Mouse (Mus musculus) bone marrow, adult 2 months (tissue): Measurements from ENCODE around the gene Zc3h12a.

Experiments used
- CTCF ChIP-seq: fragments of 200-500 bp; IDR thresholded peaks from 2 replicates; pipeline ENCODE4 v1.5.1; 2011; ENCODE audit warnings: low read length, control low read depth; ENCODE audit not compliant: control insufficient read depth, insufficient read depth
- POLR2A ChIP-seq: fragments of 200-500 bp; IDR thresholded peaks from 2 replicates; pipeline ENCODE4 v1.6.1; 2011; ENCODE audit warnings: low read depth, mild to moderate bottlenecking, control low read depth, low read length, borderline replicate concordance; ENCODE audit not compliant: control insufficient read depth

DNA sequence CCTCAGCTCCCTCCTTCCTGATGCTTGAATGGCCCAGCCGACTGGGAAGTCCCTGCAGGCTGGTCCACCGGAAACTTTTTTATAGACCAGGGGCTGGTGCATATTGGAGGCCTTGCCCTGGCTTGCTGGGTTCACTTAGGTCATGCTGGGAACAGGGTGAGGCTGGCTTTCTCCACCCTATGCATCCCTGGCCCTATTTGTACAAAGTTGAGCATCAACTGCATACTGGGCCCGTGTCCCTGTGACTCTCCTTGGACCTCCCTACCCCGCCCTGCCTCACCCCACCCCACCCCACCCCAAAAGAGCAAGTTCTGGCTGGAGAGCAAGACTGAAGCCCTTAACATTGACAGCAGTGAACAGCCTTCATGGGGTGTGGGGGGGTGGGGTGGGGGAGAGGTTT is 6.6 kb upstream of the Zc3h12a start:
- no peak for TF ChIP-seq POLR2A
- TF ChIP-seq CTCF = no peak
